Mouse (Mus musculus) heart, postnatal 0 days (tissue): ENCODE results near the gene Mvb12b.

ENCODE experiments used
- CTCF ChIP-seq: IDR thresholded peaks from 2 replicates; pipeline ENCODE4 v1.5.1; 2016; ENCODE audit warnings: antibody characterized with exemption, control low read depth, low read depth
- EP300 ChIP-seq: IDR thresholded peaks from 2 replicates; pipeline ENCODE4 v1.6.1; 2016; ENCODE audit warnings: antibody characterized with exemption, low read depth

- no peak for TF ChIP-seq CTCF
- no peak for TF ChIP-seq EP300
Measured at GRCm38 (mm10) chr2:33846635-33847034, 41.1 kb downstream of the Mvb12b start.
